Mouse (Mus musculus) spleen, adult 2 months (tissue): ENCODE measurements at regions not wholly inside any gene's neighbourhood (a gene's known extent, or its start where the extent isn't known, plus 50 kb on each side); places are given as distances from the start of the nearest gene placed in this dataset.
"Not testable (repeated sequence)": the region's sequence is repeated elsewhere in the genome, so short reads cannot be mapped to it uniquely, and the experiment has no call there.

Experiments used
- DNase-seq, 2 experiments: peaks; one replicate each; pipeline versions ENCODE4 v3.0.0 to v3.0.0-alpha.2; 2012 to 2021; ENCODE audit warnings: low spot score in 2 of 2, low read depth in 1 of 2
- H3K27ac ChIP-seq: fragments of 200-500 bp; 2 replicates; pipeline ENCODE4 v1.5.1; 2012; ENCODE audit warnings: low read length, inconsistent platforms; ENCODE audit not compliant: insufficient read depth
- H3K27me3 ChIP-seq: fragments of 200-500 bp; 2 replicates; pipeline ENCODE4 v1.6.1; 2012; ENCODE audit warnings: mild to moderate bottlenecking, moderate library complexity, low read length, inconsistent platforms; ENCODE audit not compliant: control insufficient read depth, insufficient read depth
- H3K36me3 ChIP-seq: fragments of 200-500 bp; 2 replicates; pipeline ENCODE4 v1.6.1; 2012; ENCODE audit warnings: mild to moderate bottlenecking, low read length, inconsistent platforms; ENCODE audit not compliant: control insufficient read depth, insufficient read depth
- H3K4me1 ChIP-seq: fragments of 200-500 bp; 2 replicates; pipeline ENCODE4 v1.6.1; 2011; ENCODE audit warnings: inconsistent platforms; ENCODE audit not compliant: control insufficient read depth, insufficient read depth, insufficient read length
- H3K4me3 ChIP-seq: fragments of 200-500 bp; 2 replicates; pipeline ENCODE4 v1.5.1; 2011; ENCODE audit warnings: mild to moderate bottlenecking, inconsistent platforms; ENCODE audit not compliant: insufficient read depth, insufficient read length; ENCODE audit errors: extremely low read depth
- CTCF ChIP-seq: fragments of 200-500 bp; IDR thresholded peaks from 2 replicates; pipeline ENCODE4 v1.5.1; 2011; ENCODE audit warnings: mild to moderate bottlenecking, inconsistent platforms; ENCODE audit not compliant: insufficient read depth, insufficient read length, insufficient replicate concordance; ENCODE audit errors: extremely low read depth
- POLR2A ChIP-seq: fragments of 200-500 bp; IDR thresholded peaks from 2 replicates; pipeline ENCODE4 v1.6.1; 2011; ENCODE audit warnings: low read depth, low read length, inconsistent platforms
- WGBS: fragments of 180-500 bp; shearing (Covaris S2); methylation state at CpG from one replicate; pipeline ENCODE4 v1.1.7; 2018; 5-methylcytosine and 5-hydroxymethylcytosine counted together

GRCm38 (mm10) chr2:10658317-10658716 lies 288.0 kb downstream of the Sfmbt2 start:
- Histone ChIP-seq H3K27me3 (no peaks in the 10 kb centered on the region), H3K4me1 (no peaks in the 10 kb centered on the region), H3K36me3 (no peaks in the 10 kb centered on the region), H3K27ac (no peak overlapping the region), H3K4me3 (no peak overlapping the region)
- TF ChIP-seq CTCF = no peak
- TF ChIP-seq POLR2A = no peak
- WGBS = 91% methylated on average over 4 of the region's 4 CpGs
- no peak for DNase-seq

DNA sequence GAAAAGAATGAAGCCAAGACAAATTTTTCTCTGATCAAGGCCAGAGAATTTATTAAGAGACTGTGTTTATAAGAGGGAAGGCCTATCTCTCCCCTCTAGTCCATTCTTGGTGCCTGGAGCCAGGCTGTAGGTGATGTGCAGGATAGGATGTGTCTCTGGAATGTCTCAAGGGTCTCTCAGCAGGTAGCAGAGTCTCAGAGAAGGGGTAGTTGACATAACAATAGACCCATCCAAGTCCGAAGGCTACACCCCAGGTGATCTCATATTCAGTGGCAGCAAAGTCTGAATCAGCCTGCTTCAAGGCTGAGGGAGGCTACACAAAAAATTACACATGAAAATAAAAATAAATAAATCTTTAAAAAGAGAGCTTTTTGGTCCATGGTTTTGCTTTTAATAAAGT lies 297.6 kb downstream of the Sfmbt2 start:
- H3K27ac ChIP-seq, DNase-seq, H3K4me1 ChIP-seq, H3K4me3 ChIP-seq, H3K36me3 ChIP-seq, H3K27me3 ChIP-seq: not testable (repeated sequence)
- 88% methylated on average over 1 of the region's 1 CpGs for WGBS

GRCm38 (mm10) chr2:10670423-10671298 lies 300.4 kb downstream of the Sfmbt2 start:
- no peaks in the 10 kb centered on the region for H3K27me3 ChIP-seq
- no peak overlapping the region for H3K27ac ChIP-seq
- DNase-seq = no peak
- TF ChIP-seq CTCF = no peak
- no peaks in the 10 kb centered on the region for H3K36me3 ChIP-seq
- 79% methylated on average over 7 of the region's 7 CpGs for WGBS
- no peaks in the 10 kb centered on the region for H3K4me1 ChIP-seq
- no peak overlapping the region for H3K4me3 ChIP-seq

- no peak for TF ChIP-seq POLR2A
- TF ChIP-seq CTCF = no peak
- H3K27me3 ChIP-seq = no peaks in the 10 kb centered on the region
- no peak for DNase-seq
- H3K27ac ChIP-seq = no peak overlapping the region
- H3K4me3 ChIP-seq = no peak overlapping the region
- 85% methylated on average over 2 of the region's 2 CpGs for WGBS
- no peaks in the 10 kb centered on the region for H3K4me1 ChIP-seq
- H3K36me3 ChIP-seq = no peaks in the 10 kb centered on the region
Measured at GRCm38 (mm10) chr2:10671299-10671632, 301.0 kb downstream of the Sfmbt2 start.

DNA sequence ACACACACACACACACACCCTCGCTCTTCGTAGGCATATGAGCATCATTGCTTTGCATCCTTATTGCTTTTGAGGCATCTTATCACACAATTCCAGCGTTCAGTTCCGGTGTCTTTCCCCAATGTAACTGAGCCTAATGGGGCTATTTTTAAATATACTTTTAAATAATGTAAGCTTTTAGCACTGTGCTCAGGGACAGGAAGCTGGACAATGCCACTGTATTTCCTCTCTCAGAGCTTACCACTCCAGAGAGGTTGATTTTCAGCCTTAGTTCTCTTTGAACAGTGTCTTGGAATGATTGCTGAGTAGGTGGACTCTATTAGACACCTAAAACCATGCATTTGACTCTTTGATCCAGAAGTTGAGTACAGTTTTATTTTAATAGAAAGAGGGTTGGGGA lies 301.9 kb downstream of the Sfmbt2 start:
- no peaks in the 10 kb centered on the region for H3K27me3 ChIP-seq
- 23% methylated on average over 4 of the region's 4 CpGs for WGBS
- H3K27ac ChIP-seq = no peak overlapping the region
- DNase-seq = no peak
- no peak overlapping the region for H3K4me3 ChIP-seq
- no peaks in the 10 kb centered on the region for H3K36me3 ChIP-seq
- TF ChIP-seq CTCF (no peak), POLR2A (no peak)
- H3K4me1 ChIP-seq = no peaks in the 10 kb centered on the region

DNA sequence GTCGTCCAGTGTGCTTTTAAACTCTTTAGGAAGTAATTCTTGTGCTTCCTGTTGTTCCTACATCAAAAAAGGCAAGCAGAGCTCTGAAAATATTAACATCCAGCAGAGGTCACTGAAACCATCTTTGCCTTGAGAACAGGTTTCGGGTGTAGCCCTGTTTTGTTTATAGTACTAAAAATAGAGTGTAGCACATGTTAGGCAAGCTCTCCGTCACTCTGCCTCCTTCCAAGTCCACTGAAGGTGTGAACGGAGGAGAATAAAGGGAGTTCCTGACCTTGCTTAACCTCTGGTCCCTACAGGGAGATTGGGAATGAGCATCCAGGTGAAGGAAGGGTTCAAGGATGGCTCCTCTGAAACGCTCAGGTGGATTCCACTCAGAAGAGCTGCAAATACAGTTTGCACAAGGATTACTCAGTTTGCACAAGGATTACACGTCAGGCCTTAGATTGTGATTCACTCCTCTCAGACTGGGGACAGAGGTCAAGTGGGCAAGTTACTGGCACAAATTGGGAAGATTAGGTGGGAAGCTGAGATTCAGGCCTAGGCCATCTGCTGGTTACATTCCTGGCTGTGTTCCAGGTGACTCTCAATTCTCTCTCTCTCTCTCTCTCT lies 304.5 kb downstream of the Sfmbt2 start:
- no peaks in the 10 kb centered on the region for H3K4me1 ChIP-seq
- no peaks in the 10 kb centered on the region for H3K36me3 ChIP-seq
- H3K27ac ChIP-seq = no peak overlapping the region
- no peaks in the 10 kb centered on the region for H3K27me3 ChIP-seq
- WGBS = 57% methylated on average over 6 of the region's 6 CpGs
- DNase-seq = no peak
- H3K4me3 ChIP-seq = no peak overlapping the region
- TF ChIP-seq CTCF (no peak), POLR2A (no peak)

DNA sequence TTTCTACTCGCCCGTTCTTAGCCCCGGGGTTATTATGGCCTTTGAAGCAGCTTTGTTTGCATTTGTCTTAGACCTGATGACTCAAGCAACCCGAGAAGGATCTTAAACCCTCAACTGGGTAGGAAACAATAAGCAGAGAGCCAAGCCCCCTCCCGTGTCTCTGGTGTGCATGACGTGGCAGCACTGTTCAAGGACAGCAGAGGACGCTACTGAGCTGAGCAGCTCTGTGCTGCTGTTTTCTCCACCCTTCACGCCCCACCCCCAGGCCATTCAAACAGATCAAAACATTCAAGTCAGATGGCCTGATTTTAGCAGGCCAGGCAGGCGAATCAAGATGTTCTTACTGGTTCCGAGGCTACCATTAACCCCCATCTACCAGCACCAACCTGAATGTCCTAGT lies 331.1 kb downstream of the Sfmbt2 start:
- no peaks in the 10 kb centered on the region for H3K36me3 ChIP-seq
- no peak overlapping the region for H3K4me3 ChIP-seq
- no peak for TF ChIP-seq POLR2A
- H3K27ac ChIP-seq = no peak overlapping the region
- H3K4me1 ChIP-seq = no peaks in the 10 kb centered on the region
- no peaks in the 10 kb centered on the region for H3K27me3 ChIP-seq
- no peak for DNase-seq
- WGBS = 61% methylated on average over 10 of the region's 10 CpGs
